Mouse (Mus musculus): ENCODE data around the gene Ddx59.
A peak's percentile ranks its signal among the peaks of the same experiment; 100 is the strongest.

The Ddx59 gene

DNA sequence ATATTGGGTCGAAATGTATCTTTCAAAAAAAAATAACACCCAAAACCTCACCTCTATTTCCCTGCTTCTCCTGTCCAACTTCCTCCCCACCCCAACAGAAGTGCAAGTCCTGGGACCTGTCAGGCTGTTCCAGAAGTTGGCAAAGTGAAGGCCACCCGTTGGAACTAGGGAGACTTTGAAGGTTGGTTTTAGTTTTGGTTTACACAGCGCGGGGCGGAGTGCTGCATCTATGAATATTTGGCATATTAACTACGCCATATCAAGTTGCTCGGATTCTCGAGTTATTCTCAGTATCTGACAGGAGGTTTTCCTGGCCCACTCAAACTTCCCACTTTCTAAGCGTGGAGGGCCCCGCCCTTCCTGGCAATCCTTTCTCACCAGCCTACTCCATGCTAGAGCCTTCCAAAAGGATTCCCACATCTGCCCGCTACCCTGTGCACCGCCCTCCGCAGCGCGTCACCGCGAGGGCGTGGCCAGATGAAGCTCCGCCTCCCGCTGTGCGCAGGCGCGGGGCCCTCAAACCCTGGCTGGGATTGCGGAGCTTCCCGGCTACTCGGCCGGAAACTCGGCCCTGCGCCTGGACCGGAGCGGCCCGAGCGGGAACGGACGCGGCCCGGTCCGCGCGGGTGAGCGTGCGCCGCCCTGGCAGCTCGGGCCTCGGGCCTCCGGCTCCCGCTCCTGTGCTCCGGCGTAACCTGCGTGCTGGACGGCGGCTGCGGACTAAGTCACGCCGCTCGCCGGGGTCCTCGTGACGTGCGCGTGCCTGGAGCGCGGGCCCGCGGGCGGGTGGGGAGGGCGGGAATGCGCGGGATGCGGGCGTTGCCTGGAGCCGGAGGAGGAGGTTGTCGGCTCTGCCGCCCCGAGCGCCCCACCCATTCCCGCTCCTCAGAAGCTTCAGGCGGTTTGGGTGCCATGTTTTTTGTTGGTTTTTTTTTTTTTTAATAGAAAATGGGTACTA is at the start of gene Ddx59:
Gene Ddx59, plus strand, starts transcription at position 474 of the 958 bp plus-strand sequence.
- peak; percentile 95 for DNase-seq (ENCODE audit: low read depth)

DNA sequence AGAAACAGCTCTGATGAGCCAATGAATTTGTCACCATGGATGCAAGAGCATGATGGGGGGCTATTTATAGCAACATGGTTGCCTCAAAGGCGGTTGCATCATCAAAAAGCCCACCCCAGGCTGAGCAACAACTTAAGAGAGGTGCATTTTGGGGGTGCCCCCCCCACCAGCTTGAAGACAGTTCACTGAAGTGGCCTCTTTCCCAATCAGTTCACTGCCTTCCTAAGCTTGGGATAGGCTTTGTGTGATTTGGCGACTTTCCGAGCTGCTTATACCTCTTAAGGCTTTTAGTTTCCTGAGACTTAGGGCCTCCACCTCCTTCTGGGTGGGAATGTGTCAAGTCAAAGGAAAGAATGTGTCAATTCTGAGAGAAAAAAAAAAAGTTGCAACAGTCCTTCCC is 49.1 kb upstream of the Ddx59 start:
- DNase-seq (ENCODE audit: low read depth): no peak

DNA sequence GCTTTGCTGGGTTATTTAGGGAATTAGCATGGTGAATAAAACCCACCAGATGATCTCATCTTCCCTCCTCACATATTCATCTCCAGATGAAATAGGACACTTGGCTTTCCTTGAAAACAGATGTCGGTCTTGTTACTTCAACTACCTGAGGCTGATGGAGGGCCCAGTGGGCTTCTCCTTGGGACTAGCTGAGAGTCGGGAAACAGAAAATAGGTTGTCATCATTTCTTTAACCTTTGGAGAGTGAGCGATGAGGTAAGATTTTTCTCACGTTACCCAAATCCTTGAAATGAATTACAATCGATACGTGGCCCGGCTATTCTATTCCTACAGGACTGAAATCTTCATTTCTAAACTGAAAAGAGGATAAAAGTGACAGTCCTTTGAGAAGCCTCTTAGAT is 35.8 kb upstream of the Ddx59 start:
- no peak for DNase-seq (ENCODE audit: low read depth)

DNA sequence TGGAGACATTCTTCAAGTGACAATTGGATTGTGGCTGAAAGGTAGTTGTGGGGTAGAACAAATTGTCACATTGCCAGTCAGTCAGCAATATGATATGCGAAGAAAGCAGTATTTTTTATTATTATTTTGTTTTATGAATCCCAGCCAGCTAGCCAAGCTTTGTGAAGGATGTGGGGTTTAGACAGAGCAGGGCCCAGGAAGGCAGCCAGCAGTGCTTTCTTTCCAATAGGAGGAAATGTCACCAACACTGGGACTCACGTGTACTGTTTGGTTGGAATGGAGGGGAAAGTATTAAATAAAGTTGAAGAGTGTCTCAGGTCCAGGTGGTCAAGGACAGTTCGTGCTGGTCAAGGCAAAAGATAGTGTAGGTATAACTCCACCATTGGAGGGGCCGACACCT is 34.9 kb upstream of the Ddx59 start:
- DNase-seq (ENCODE audit: low read depth): no peak

DNA sequence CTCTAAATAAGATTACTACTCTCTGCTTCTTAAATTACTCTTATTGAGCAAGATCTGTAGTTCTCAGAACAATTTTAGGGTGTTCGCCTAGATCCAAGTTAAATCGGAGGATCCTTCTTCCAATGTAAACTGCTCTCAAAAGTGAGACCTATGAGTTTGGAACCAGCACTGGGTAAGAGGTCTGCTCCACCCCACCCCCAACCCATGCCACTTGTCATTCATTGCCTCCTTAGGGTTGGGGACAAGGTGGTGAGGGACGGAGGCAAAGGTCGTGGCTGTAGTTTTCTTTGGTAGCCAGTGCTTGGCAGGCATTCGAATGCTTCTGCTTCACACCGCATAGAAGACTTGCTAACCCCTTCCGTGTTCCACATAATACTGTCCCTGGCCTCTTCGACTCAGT is 34.5 kb upstream of the Ddx59 start:
- DNase-seq (ENCODE audit: low read depth): no peak

DNA sequence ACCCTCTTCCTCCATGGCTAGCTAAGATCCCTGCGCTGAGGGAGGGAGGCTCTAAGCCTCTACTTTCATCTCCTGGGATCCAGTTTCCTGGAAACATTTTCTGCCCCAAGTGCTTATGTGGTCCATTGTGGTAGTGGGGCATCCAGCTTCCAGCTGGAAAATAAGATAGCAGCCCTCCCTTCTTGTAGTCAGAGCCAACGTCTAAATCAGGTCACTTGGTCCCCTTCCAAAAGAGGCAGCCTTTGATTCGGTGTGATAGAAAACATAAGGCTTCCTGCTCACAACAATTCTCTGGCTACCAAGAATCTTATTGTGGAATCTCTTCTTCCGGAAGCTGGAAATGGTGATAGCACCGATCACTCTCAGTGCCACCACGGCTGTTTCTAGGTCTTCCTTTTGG is 33.9 kb upstream of the Ddx59 start:
- no peak for DNase-seq (ENCODE audit: low read depth)

DNA sequence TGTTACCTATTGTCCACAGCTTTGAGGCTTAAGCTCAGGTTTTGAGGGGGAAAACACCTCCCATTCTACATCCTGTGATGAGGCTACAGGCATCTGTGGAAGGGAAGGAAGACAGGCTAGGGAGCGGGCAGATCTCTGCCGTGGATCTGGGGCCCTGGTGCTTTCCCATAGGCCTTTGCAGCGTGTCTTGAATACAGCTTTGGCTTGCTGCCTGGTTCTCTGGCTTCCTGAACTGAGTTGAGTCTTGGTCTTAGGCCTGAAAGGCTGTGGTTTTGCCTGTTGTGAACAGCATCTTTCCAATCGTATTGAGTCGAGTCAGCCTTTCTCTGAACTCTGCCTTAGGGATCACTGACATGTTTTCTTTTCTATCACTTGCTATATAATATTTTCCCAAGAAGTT is 33.5 kb upstream of the Ddx59 start:
- no peak for DNase-seq (ENCODE audit: low read depth)

DNA sequence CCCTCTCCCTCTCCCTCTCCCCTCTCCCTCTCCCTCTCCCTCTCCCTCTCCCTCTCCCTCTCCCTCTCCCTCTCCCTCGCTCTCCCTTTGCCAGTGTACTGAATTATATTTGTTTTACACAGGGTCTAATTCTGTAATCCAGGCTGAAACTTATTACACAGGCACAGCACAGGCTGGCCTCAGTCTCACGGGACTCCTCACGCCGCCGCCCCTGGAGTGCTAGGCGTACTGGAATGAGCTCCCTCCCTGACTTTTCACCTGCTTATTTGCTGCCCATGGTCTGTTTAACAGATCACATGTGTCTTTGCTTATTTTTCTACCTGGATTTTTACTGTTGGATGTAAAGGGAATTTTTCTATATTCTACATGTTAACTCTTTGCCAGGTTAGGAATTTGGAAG is 28.2 kb upstream of the Ddx59 start:
- no peak for DNase-seq (ENCODE audit: low read depth)

DNA sequence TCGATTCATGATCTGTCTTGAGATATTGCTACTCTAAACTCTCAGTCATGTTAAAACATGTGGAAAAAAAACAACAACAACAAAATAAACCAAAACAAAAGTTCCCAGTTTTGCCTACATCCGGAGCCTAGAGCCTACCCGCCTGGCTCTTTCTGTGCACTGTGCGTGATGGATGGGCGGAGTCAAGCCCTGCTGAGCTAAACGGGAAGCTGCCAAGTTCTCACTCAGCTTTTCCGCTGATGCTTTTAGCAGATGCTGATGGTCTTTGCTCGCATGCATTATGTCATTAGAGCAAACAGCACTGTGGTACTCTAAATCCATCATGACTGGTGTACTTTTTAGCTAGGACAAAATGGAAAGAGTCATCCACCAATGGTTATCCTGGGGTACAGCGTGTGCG is 20.6 kb upstream of the Ddx59 start:
- peak; percentile 46 for DNase-seq (ENCODE audit: low read depth)

DNA sequence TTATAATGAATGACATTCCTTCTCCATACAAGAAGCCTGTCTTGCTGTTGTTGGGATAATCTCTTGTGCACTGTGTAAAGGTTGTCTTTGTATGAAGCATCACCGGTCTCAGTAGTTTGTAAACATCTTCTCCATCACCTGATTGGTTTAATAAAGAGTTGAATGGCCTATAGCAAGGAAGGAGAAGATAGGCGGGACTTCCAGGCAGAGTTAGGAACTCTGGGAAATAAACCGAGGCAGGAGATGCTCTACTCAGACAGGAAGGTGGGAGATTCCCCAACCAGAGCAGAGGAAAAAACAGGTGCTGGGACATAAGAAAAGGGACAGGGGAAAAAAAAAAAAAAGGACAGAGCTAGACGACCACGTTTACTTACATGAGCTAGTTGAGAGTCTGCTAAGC is 20.0 kb upstream of the Ddx59 start:
- DNase-seq (ENCODE audit: low read depth): no peak

DNA sequence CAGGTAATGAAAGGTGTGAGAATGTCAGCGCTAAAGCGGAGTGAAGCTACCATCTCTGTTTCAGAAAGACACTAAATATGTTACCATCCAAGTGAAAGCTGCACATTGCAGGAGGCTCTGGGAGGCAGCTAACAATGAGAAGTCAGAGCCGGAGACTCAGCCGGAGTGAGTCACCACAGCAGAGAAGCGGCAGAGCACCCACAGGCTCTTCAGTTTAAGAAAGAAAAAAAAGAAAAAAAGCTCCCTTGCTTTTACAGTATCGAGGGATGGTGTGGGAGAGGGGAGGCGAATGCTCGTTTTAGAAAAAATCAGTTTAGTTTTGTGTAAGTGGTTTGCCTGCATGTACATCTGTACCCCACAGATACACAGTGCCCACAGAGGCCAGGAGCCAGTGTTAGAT is 13.8 kb upstream of the Ddx59 start:
- DNase-seq (ENCODE audit: low read depth): no peak

DNA sequence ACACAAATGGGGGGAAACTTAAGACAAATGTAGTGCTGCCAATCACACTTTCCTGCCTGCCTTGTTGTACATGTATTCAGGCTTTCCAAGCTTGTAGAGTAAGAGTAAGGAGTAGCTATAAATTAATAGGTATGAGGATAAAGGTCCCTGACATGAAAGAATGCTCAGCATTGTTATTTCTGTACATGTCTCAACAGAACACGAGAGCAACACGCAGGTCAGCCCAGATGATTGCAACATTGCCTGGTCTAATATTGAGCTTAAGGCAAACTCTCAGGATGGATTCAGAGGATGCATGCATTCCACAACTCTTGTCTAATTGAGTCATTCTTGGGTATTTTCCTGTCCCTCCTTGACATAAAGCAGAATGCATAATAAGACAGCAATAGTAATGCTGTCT is 5.4 kb upstream of the Ddx59 start:
- no peak for DNase-seq (ENCODE audit: low read depth)

DNA sequence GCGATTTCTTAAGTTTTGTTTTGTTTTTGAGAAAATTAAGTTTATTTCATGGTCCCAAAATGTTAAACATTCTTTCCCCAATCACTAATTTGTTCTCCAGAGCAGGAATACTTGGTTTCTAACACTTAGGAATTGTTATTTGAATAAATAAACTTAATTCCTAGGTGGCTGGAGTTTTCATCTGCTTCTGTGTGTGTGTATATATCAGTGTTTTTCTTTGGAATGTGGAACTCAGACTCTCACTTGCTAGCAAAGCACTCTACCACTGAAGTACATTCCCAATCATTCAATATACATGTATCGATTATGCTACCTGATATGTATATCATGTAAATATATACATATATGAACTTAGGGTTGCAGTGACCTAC is 670 bp downstream of the Ddx59 start:
- DNase-seq (ENCODE audit: low read depth): no peak

DNA sequence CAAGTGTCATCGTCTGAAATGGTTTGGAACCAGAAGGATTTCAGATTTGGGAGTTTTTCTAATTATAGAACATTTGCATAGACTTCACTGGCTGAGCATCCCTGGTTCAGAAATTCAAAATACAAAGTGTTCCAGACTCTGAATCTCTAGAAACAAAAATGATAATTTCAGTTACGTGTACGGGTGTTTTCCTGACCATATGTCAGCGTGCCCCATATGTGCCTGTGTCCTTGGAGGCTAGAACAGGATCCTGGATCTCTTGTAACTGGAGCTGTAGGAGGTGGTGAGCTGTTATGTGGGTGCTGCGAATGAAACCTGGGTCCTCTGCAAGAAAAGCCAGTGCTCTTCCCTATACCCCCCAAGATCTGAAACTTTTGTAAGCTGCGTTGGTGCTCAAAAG is 3.3 kb downstream of the Ddx59 start:
- DNase-seq (ENCODE audit: low read depth): no peak

DNA sequence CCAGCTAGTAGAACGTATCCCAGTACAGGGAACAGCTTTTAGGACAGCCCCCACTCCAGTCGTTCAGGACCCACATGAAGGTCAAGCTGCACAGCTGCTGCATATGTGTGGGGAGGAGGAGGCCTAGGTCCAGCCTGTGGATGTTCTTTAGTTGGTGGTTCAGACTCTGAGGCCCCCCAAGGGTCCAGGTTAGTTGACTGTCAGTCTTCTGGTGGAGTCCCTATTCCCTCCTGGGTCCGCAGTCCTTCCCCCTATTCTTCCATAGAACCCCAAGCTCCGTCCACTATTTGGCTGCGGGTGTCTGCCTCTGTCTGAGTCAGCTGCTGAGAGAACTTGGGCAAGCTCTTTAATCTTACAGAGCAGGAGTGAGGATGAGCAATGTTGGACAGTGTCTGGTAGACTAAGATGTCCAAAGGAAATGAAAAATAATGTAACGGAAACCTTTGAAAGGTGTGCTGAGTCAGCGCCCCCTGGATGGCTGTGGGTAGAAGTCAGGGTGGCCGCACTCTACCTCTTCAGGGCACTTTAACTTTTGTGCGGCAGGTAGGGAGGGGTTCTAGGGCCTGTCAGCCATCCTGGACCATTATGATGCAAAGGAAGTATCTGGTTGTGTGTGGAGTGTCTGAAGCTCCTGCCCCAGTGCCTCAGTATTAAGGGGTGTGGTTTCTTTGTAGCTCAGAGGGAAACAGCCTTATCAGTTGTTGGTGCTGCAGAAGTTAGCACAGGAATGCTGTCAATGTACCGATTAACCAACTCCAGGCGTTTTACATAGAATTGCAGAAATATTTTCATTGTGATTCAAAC is 12.3 kb downstream of the Ddx59 start:
- no peak for DNase-seq (ENCODE audit: low read depth)

DNA sequence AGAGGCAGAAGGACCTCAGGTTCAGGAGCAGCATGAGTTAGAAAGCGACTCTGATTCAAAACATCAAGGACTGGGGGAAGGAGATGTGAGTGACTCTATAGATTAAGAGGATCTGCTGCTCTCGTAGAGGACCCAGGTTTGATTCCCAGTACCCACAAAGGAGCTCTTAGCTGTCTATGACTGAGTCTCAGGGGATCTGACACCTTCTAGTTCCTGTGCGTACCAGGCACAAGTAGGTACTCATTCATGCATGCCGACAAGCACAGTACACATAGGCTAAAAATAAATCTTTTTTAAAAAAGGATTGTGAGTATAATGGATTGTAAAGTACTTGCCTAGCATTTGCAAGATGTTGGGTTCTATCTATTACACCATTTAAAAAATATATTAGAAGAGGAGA is 13.9 kb downstream of the Ddx59 start:
- DNase-seq (ENCODE audit: low read depth): no peak

DNA sequence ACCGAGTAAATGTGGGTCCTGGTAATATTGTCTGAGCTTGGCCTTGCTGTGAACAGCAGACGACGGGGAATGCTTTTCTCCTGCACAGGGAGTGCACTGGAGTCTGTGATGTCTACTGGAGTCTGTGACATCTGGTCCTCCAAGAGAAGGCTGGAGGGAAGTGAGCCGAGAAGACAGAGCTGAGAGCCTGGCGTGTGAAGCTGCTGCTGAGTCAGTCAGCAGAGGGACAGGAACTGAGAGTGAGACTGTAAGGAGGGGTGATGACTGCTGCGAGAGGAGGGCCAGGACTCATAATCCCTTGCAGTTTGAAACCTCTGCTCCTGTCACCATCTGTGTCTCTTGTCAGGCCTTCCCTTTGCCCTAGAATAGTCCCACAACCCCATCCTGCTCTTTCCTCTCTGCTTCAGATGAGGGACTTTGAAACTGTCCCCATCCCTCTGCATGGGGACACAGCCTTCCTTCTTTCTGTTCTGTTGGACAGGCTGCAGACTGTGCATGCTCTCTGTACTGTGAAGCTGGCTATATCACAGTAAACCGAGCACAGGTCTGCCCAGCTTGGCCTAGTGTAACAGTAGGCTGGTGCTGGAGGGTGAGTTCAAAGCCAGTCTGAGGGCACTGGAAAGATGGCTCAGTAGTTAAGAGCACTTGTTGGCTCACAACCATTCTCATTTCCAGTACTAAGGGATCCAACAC is 15.2 kb downstream of the Ddx59 start:
- DNase-seq (ENCODE audit: low read depth): no peak

DNA sequence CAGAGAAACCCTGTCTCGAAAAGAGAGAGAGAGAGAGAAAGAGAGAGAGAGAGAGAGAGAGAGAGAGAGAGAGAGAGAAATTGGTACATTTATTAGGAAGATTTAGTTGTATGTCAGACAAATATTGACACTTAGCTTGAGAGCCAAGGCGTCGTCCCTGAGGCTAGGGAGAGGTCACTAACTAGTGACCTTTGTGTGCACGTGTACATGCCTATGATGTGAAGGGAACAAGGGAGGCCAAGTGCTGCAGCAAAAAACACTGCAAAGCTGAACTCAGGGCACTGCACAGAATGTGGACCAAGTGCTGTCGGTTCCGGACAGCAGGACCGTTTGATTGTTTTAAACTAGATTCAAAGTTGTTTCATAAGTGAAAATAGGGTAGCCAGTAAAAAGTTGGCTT is 25.7 kb downstream of the Ddx59 start:
- no peak for DNase-seq (ENCODE audit: low read depth)

DNA sequence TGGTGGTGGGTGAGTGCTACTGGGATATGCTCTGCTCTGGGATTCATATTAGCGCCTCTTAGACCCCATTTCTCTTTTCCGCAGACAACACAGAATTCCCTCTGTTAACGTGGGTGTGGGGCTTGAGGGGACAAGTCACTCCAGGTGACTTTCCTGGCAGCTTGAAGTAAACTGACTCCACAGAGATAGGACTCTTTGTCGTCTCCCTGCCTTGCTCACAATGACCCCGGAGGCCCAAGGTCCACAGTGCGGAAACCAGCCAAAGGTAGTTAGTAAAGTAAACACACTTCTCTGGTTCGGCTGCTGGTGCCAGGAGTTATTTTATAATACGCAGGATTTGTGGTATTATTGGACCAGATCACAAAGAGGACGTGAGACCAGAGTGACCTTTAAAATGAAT is 27.7 kb downstream of the Ddx59 start:
- no peak for DNase-seq (ENCODE audit: low read depth)

DNA sequence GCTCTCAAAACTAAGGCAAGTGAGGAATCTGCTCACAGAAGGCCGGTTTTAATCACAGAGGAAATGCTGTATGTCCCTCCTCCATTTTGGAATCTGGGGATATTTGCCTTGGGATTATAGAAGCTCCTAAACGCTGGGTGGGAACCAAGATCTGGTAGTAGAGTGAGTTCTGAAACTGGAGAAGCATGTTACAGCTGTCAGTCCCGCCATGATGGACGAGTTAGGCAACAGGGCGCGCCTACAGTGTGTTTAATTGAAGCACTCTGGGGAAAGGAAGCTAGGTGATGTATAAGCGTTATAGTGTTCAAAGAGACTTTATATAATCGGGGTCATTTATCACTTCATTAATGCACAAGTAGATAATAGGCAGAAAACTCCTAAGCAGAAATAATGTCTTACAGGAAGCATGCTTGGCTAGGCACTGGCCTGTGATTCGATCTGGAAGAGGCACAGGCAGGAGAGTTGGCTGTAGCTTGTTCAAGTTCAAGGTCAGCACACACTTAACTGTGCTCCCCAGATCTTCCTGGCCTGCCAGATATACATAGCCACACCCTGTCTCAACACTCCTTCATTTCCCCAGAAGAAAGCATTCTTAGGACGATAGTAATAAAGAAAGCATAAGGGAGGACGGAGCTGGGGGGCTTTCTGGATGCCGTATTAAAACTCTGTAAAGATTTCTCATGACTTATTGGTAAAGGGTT is 29.6 kb downstream of the Ddx59 start:
- no peak for DNase-seq (ENCODE audit: low read depth)

DNA sequence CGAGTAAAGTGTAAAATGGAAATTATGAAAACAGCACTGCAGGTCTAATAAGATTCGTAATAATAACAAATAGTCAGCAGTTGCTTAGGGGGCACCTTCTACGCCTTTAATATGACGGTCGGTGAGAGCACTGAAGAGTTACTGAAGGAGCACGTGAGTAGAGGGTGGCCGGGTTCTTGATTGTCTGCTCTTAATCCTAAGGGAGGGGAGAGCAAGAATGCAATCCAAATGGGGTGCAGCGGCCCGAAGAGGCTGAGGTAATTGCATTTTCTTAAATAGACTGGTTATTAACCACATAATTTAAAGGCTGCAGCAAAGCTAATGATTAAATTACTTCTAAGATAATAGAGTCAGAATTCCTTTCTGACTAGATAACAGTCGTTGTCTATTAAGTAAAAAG is 31.9 kb downstream of the Ddx59 start:
- DNase-seq (ENCODE audit: low read depth): no peak

DNA sequence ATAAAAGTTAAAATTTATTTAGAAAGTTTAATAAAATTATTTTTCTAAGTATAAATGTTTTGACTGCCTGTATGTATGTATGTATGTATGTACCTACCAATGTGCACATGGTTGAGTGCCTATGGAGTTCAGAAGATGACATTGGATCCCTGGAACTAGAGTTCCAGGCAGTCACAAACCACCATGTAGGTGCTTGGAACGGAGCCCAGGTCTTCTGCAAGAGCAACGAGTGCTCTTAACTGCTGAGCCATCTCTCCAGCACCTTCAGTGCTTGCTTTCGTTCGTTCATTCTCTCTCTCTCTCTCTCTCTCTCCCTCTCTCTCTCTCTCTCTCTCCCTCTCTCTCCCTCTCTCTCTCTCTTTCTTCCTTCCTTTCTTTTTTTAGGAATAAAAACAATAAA is 32.3 kb downstream of the Ddx59 start:
- no peak for DNase-seq (ENCODE audit: low read depth)
